Mouse (Mus musculus) testis, adult 2 months (tissue): ENCODE results near the gene Zfp648.

Experiments
- CTCF ChIP-seq: fragments of 200-500 bp; IDR thresholded peaks from 2 replicates; pipeline ENCODE4 v1.5.1; 2012; ENCODE audit warnings: low read depth, mild to moderate bottlenecking, inconsistent platforms, low read length, moderate library complexity; ENCODE audit not compliant: control insufficient read depth, insufficient read depth, insufficient replicate concordance
- POLR2A ChIP-seq: fragments of 200-500 bp; IDR thresholded peaks from 2 replicates; pipeline ENCODE4 v1.6.1; 2012; ENCODE audit warnings: low read depth, mild to moderate bottlenecking, inconsistent platforms, low read length, moderate library complexity; ENCODE audit not compliant: control insufficient read depth

DNA sequence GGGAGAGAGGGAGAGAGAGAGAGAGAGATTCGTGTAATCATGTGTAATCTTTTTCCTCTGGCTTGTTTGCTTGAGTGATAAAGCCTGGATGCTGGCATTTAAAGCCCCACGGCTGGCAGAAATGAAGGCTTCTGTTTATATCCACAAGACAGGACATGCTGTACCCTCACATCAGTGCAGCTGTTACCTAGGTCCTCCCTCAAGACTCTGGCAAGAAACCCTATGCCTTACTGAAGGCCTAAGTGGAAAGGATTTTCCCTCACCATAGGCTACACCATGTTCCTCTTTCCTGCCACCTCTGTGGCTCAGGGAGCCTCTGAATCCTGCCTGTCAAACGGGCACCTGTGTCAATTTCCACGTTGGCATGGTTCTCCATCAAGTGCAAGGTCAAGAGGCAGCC, 43.9 kb upstream of the Zfp648 start:
- TF ChIP-seq CTCF (no peak), POLR2A (no peak)
